Mouse (Mus musculus) urinary bladder, postnatal 4 days (tissue): ENCODE results near the gene Cd109.

Experiments used
- DNase-seq, 2 experiments: peaks; one replicate each; pipeline ENCODE4 v3.0.0; 2021 to 2022; ENCODE audit warnings: low spot score in 2 of 2

Cd109 gene

GRCm38 (mm10) chr9:78615401-78616021 lies at the start of gene Cd109:
Gene Cd109, plus strand, starts transcription at chr9:78615546.
- no peak for DNase-seq

DNA sequence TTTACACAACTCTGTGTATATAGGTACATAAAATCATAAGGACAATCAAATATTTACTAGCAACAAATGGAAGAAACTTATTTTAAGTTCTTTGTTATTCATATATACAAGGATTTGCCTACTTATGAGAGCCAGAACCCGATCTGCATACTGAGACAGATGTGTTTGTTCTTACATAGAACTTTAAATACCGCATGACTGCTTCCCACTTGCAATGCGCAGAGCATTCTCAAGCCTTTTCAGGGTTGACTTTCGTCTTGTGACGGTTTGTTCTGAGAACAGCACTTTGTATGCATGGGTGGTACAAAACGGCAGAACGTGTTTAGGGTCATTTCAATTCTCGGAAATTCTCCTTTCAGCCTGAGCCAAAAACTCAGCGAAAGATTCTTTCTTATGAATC lies 45.4 kb upstream of the Cd109 start:
- DNase-seq, result no peak

GRCm38 (mm10) chr9:78576466-78576865 lies 38.9 kb upstream of the Cd109 start:
- no peak for DNase-seq

- no peak for DNase-seq
Observed at GRCm38 (mm10) chr9:78578824-78579223, 36.5 kb upstream of the Cd109 start.

DNA sequence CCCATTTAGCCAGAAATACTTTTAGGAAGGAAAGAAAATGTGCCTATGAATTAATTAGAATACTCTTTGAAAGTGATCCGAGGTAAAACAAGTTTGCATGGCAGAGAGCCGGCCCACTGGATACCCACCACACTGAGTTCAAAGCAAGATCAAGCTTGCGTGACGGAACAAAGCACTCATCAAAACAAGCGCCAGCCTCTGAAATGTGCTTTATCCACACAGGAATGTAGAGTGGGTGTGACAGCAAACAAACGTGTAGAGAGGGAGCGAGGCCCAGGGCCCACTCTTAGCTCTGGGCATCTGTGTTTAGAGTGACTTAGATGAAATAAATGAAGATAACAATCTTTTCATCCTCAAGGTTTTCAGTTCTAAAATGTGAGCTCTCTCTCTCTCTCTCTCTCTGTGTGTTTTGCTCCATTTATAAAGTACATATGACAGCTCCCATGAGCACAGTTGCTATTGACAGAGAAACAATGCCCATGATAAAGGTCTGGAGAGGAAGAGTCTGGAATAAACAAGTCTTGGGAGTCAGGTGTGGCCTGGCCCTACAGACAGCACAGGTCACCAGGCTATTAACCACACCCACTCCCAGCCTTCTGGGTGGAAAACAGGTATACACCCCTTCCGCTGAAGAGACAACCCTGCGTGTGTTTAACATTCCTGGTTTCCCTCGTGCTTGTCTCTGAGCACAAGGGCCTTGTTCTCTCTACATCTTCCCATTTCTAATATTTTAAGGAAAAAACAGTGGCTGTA lies 35.5 kb upstream of the Cd109 start:
- DNase-seq, result no peak

- DNase-seq, result no peak
Observed at GRCm38 (mm10) chr9:78587218-78587883, 28.0 kb upstream of the Cd109 start.

GRCm38 (mm10) chr9:78587914-78588313 lies 27.4 kb upstream of the Cd109 start, which contains the start of gene Slc17a5:
Gene Slc17a5, minus strand, starts transcription at chr9:78588041.
- DNase-seq, result peak; percentile 91 to 93

DNA sequence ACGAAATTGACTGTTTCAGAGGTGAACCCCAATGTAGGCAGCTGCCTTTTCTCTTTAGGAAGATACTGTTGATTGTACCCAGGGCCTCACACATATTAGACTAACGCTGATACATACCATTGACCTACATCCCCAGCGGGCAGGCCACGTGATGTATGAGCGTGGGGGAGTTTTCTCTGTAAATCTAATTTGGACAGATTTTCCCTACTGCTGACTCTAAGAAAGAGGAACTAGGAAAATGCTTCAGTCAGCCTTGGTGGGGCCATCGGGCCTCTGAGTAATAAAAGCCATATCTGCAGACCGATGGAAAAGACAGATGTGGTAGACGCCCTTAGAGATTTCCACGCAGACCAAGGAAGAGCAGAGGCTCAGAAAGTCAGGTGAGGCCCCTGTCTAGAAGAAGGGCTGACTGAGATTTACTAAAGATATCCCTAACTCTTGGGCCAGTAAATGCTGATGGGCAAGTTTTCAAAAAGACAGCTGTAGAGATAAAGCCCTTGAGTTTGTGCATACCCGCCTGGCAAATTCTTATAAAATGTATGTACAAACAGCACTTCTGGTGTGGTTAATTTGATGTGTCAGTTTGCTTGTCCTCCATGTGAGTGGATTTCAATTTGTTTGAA lies 26.8 kb upstream of the Cd109 start:
- DNase-seq, result peak in 1 of 2 experiments; percentile 20

- DNase-seq, result no peak
Observed at GRCm38 (mm10) chr9:78590471-78590870, 24.9 kb upstream of the Cd109 start.

- no peak for DNase-seq
Observed at GRCm38 (mm10) chr9:78595257-78595656, 20.1 kb upstream of the Cd109 start.

- DNase-seq, result no peak
Observed at GRCm38 (mm10) chr9:78595769-78596555, 19.4 kb upstream of the Cd109 start.

DNA sequence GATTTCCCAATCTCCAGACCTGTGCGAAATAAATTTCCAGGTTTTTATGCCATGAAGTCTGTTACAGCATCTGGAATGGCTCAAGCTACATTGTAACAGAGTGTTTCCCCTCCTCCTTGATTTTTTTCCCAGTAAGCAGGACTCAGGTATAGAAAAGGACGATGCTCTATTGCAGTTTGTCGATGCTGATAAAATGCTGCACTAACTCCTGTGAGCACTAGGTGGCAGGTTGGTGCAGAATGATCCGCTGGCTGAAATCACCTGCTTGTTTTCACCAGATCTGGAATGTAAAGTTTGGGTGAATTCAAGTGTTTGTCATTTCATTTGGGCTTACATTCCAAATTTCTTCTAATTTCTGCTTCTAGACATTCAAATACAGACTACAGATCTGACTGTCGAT lies 18.5 kb upstream of the Cd109 start:
- no peak for DNase-seq

- no peak for DNase-seq
Observed at GRCm38 (mm10) chr9:78599927-78600326, 15.4 kb upstream of the Cd109 start.

DNA sequence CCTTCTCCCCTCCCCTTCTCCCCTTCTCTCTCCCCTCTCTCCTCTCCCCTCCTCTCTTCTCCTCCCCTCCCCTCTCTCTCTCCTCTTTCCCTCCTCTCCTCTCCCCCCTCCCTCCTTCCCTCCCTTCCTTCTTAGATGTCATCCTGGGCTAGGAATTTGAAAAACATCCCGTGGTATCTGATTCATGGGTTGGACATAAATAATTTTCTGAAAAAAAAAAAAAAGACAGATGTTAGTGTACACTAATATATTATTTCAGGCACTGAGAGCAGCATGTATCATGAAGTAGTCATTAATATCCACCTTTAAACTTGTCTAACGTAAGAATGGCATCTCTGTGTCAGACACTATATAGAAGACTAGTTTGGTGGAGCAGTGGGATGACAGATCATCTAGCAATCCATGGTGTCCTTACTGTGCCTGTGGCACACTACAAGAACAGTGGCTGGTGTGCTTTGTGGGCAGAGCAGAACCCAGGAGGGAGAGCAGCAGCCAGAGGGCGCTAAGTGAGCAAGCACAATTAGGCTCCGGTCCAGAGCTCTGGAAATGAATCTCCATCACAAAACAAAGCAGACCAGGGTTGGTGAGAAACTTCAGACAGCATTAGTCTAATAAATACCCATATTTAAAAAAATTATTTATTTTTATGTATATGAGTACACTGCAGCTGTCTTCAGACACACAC lies 14.2 kb upstream of the Cd109 start:
- DNase-seq, result no peak

DNA sequence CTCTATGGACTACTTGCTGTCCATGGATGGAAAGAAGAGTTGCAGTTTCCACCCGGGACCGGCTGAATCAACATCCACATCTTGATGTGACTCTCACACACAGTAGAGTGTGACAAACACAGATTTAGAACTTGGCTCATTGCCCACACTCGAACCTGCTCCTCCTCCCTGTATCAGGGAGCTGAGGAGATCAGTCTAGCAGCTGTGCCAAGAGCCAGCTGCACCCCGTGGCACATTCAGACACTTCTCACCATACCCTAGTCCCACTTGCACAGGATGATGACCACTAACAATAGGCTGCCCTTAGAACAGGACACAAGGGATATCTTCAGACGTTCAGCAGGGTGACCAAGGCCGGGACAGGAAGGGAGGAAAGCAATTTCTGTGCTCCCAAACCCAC lies 1.1 kb upstream of the Cd109 start:
- DNase-seq, result no peak

DNA sequence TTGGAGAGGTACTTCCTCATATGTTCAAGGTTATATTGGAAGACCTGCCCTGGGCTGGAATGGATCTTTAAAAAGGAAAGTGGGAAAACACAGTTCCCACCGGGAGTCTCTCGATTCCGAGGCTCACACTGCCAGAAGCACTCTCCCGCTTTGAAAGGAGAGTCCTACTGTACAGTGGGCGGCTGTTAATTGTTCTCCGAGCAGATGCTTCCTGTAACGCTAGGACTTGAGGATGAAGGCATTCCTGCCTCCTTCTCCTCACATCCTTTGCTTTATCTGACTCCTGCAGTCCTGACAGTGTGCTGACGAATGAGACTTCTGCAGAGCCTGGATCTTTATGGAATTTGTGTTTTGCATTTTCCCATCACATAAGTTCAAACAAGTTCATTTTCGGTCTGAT lies 3.9 kb downstream of the Cd109 start:
- no peak for DNase-seq

DNA sequence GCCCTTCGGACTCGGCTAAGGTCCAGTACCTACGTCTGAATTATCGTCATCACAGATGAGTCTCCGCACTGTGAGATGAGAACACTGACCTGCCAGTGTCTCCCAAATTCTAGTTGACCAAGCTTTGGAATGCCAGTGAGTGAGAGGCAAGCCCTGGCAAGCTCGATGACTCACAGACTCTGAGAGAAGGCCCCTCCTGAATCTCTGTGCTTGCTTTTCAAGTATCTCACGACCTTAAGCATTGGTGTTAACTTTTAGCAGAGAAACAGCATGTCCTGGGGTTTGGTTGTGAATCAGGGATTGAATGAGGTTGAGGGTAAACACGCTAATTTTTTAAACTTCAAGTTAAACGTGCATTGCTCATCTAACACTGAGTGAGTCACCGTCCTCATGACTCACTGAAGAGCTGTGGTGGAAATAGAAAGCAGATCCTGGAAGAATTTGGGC lies 8.0 kb downstream of the Cd109 start:
- no peak for DNase-seq

GRCm38 (mm10) chr9:78629991-78630390 lies 14.6 kb downstream of the Cd109 start:
- DNase-seq, result no peak

DNA sequence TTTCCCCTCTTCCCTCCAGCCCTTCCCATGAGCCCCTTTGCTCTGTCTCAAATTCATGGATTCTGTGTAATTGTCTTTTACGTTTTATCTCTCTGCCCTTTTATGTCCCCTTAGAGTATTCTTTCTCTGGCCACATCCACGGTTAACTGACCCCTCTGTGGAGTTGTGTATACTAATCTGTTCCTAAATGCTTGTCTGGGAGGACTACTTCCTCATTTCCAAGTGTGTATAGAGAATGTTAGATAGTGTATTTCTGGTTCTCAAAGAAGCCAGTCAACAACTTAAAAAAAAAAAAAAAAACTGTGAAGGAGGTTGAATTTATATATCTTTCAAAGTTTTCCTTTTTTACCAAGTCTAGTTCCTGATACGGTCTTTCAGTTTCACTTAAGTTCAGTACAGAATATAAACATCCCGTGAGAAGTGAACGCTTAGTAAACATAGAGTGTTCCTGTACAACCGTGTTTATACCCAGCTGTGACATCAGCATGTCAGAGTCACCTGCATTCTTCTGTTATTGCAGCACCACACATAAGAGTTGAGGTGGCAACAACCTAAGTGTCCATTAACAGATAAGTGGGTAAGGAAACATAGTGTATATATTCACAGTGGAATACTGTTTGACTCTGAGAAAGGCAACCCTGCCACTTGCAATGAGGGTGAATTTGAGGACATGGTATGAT lies 16.5 kb downstream of the Cd109 start:
- DNase-seq, result no peak

- no peak for DNase-seq
Observed at GRCm38 (mm10) chr9:78633976-78634375, 18.6 kb downstream of the Cd109 start.
